Mouse (Mus musculus) hindbrain, embryonic 16.5 days (tissue): ENCODE results near the gene Fam20a. TPM values are rescaled to one million over a fixed set of nuclear protein-coding genes. Genes with fewer than 3 reads are reported as not detected.

Experiments used
- ATAC-seq: fragments of 200-750 bp; cut with Nextera tagmentation; 2 replicates; pipeline ENCODE4 v1.8.0; 2017; ENCODE audit warnings: moderate TSS enrichment, moderate library complexity
- H3K27ac ChIP-seq: fragments of 300-500 bp; sonication (generic); 2 replicates; pipeline ENCODE4 v1.5.1; 2014; ENCODE audit warnings: low read depth, mild to moderate bottlenecking, control low read depth, low read length, moderate library complexity
- H3K27me3 ChIP-seq: fragments of 300-500 bp; sonication (generic); replicated peaks from 2 replicates; pipeline ENCODE4 v1.6.1; 2014; ENCODE audit warnings: low read length; ENCODE audit not compliant: control insufficient read depth, insufficient read depth
- H3K36me3 ChIP-seq: fragments of 300-500 bp; sonication (generic); 2 replicates; pipeline ENCODE4 v1.6.1; 2014; ENCODE audit warnings: mild to moderate bottlenecking, low read length, moderate library complexity, mixed read lengths; ENCODE audit not compliant: control insufficient read depth, insufficient read depth
- H3K4me1 ChIP-seq: fragments of 300-500 bp; sonication (generic); 2 replicates; pipeline ENCODE4 v1.6.1; 2014; ENCODE audit warnings: low read depth, low read length; ENCODE audit not compliant: control insufficient read depth, insufficient read depth
- H3K4me2 ChIP-seq: fragments of 300-500 bp; sonication (generic); 2 replicates; pipeline ENCODE4 v1.6.1; 2014; ENCODE audit warnings: mild to moderate bottlenecking, low read length, control low read depth, moderate library complexity
- H3K4me3 ChIP-seq: fragments of 300-500 bp; sonication (generic); 2 replicates; pipeline ENCODE4 v1.5.1; 2014; ENCODE audit warnings: mild to moderate bottlenecking, low read length, control low read depth, moderate library complexity
- H3K9ac ChIP-seq: fragments of 300-500 bp; sonication (generic); 2 replicates; pipeline ENCODE4 v1.6.1; 2014; ENCODE audit warnings: low read depth, mild to moderate bottlenecking, control low read depth, low read length, moderate library complexity
- H3K9me3 ChIP-seq: fragments of 300-500 bp; sonication (generic); 2 replicates; pipeline ENCODE4 v1.6.1; 2014; ENCODE audit warnings: mild to moderate bottlenecking, low read length, moderate library complexity; ENCODE audit not compliant: control insufficient read depth
- whole genome bisulfite sequencing: fragments of 180-500 bp; shearing (Covaris S2); extraction: QIAGEN DNeasy Blood & Tissue Kit; methylation state at CpG from one replicate; pipeline ENCODE4 v1.1.7; 2014; 5-methylcytosine and 5-hydroxymethylcytosine counted together
- polyA plus RNA-seq: library from polyadenylated mRNA; unstranded; fragments of >200 nt; fragmentation: Nextera tagmentation; extraction: Ambion mirVana; gene quantifications from 2 replicates; pipeline ENCODE4 v1.2.1, GENCODE M21; 2015

Gene Fam20a
- polyA plus RNA-seq, 1 experiment from 2014 or later, result 7.9 TPM

DNA sequence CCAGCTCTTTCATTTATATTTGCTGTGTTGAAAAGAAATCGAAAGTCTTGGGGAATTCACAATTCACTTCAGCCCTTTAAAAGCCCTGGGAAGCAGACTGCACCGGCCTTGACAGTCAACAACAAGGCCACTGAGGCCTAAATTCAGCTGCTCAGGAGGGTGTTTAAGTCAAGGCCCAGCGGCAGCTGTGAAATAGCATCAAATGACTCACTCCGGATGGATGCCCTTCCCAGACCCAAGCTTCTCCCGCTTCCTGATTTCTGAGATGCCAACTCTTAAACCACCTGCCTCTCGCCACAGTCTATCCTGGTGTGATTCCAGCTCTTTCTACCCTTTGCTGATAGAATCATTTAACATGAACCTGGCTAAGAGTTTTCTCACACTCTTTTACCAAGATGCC is 101.7 kb downstream of the Fam20a start:
- Histone ChIP-seq H3K9ac (no peak overlapping the region), H3K4me3 (no peak overlapping the region), H3K4me1 (no peaks in the 10 kb centered on the region), H3K27me3 (no peaks in the 10 kb centered on the region; the same call in 1 of the 2 replicates), H3K27ac (no peak overlapping the region), H3K36me3 (no peaks in the 10 kb centered on the region), H3K4me2 (no peak overlapping the region), H3K9me3 (peaks cover 3% of the 10 kb centered on the region; the same call in 1 of the 2 replicates)
- no peak for ATAC-seq
- WGBS, result 82% methylated on average over 6 of the region's 6 CpGs

Other genes with a start within 250 kb of the Fam20a start
- gene Arsg, start 248.9 kb downstream of the Fam20a start, polyA plus RNA-seq, result 8.0 and 9.0 TPM in 2 replicates
- gene Slc16a6, start 248.7 kb downstream of the Fam20a start, polyA plus RNA-seq, result 5.4 and 6.4 TPM in 2 replicates
- gene Wipi1, start 110.3 kb downstream of the Fam20a start, polyA plus RNA-seq, result 18.9 and 21.2 TPM in 2 replicates
- 475 and 504 TPM in 2 replicates for gene Prkar1a, start 72.9 kb downstream of the Fam20a start, polyA plus RNA-seq
- not detected in 2 replicates for gene 1700012B07Rik, start 105.8 kb upstream of the Fam20a start, polyA plus RNA-seq